Mouse (Mus musculus) intestine, embryonic 16.5 days (tissue): ENCODE data around the gene Zfp804a. TPM values are rescaled to one million over a fixed set of nuclear protein-coding genes. Genes with fewer than 3 reads are reported as not detected.
A peak's percentile ranks its signal among the peaks of the same experiment; 100 is the strongest.

ENCODE experiments used
- ATAC-seq: fragments of 200-750 bp; cut with Nextera tagmentation; 2 replicates; pipeline ENCODE4 v1.8.0; 2017; ENCODE audit warnings: moderate TSS enrichment, moderate library complexity
- H3K27ac ChIP-seq: fragments of 300-500 bp; sonication (generic); 2 replicates; pipeline ENCODE4 v1.5.1; 2014; ENCODE audit warnings: mild to moderate bottlenecking, low read length
- H3K27me3 ChIP-seq: fragments of 300-500 bp; sonication (generic); replicated peaks from 2 replicates; pipeline ENCODE4 v1.6.1; 2014; ENCODE audit warnings: low read length, control low read depth, mixed read lengths; ENCODE audit not compliant: control insufficient read depth, insufficient read depth
- H3K36me3 ChIP-seq: fragments of 300-500 bp; sonication (generic); 2 replicates; pipeline ENCODE4 v1.6.1; 2014; ENCODE audit warnings: low read length, control low read depth; ENCODE audit not compliant: control insufficient read depth, insufficient read depth
- H3K4me1 ChIP-seq: fragments of 300-500 bp; sonication (generic); 2 replicates; pipeline ENCODE4 v1.6.1; 2014; ENCODE audit warnings: low read length, control low read depth, mixed read lengths; ENCODE audit not compliant: control insufficient read depth, insufficient read depth
- H3K4me2 ChIP-seq: fragments of 300-500 bp; sonication (generic); 2 replicates; pipeline ENCODE4 v1.6.1; 2014; ENCODE audit warnings: low read depth, low read length, control low read depth
- H3K4me3 ChIP-seq: fragments of 300-500 bp; sonication (generic); 2 replicates; pipeline ENCODE4 v1.5.1; 2014; ENCODE audit warnings: mild to moderate bottlenecking, low read length
- H3K9ac ChIP-seq: fragments of 300-500 bp; sonication (generic); 2 replicates; pipeline ENCODE4 v1.6.1; 2014; ENCODE audit warnings: low read depth, low read length
- H3K9me3 ChIP-seq: fragments of 300-500 bp; sonication (generic); 2 replicates; pipeline ENCODE4 v1.6.1; 2016; ENCODE audit warnings: low read length, control low read depth; ENCODE audit not compliant: control insufficient read depth
- whole genome bisulfite sequencing: fragments of 180-500 bp; shearing (Covaris S2); extraction: QIAGEN DNeasy Blood & Tissue Kit; methylation state at CpG from one replicate; pipeline ENCODE4 v1.1.7; 2014; 5-methylcytosine and 5-hydroxymethylcytosine counted together
- polyA plus RNA-seq: library from polyadenylated mRNA; unstranded; fragments of >200 nt; fragmentation: Nextera tagmentation; extraction: Ambion mirVana; gene quantifications from 2 replicates; pipeline ENCODE4 v1.2.1, GENCODE M21; 2015

Zfp804a gene
- polyA plus RNA-seq = 1.7 and 1.8 TPM in 2 replicates

DNA sequence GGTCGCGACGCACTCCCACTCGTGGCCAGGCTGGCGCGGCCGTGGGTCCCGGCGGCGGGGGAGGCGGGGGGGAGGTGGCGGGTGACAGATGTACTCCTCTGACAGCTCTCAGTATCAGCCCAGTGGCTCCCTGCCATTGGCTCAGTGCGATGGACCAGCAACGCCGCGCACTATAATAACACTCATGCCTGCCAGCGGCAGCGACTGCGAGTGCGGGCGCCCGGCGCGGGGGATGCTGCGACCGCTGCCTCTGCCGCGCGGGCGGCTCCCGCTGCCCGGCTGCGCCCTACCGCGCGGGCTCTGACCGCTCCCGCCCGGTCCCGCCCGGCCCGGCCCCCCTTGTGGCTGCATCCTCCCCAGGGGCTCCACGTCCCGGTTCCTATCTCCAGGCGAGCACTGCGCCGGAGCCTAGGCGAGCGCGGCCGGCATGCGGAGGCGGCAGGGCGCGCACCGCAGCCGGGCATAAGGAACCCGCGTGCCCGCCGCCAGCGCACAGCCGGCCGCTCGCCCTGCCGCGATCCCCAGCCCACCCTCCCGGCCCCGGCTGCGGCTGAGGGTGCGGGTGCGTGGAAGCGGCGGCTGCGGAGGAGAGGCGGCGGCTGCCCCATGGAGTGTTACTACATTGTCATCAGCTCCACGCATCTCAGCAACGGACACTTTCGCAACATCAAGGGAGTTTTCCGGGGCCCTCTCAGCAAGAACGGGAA lies at the start of gene Zfp804a:
TSS of gene Zfp804a (plus strand) at position 38 of the 707 bp plus-strand sequence.
- Histone ChIP-seq H3K9me3 (no peaks in the 10 kb centered on the region), H3K27ac (no peak within 1 kb of the TSS), H3K4me1 (no peaks in the 10 kb centered on the region), H3K4me3 (peak within 1 kb of the TSS; percentile 64), H3K9ac (peak within 1 kb of the TSS; percentile 60), H3K27me3 (peaks cover 19% of the 10 kb centered on the region), H3K36me3 (no peaks in the 10 kb centered on the region), H3K4me2 (peak within 1 kb of the TSS; percentile 97)
- WGBS = under 1% methylated on average over 76 of the region's 82 CpGs
- ATAC-seq = peak; percentile 84

DNA sequence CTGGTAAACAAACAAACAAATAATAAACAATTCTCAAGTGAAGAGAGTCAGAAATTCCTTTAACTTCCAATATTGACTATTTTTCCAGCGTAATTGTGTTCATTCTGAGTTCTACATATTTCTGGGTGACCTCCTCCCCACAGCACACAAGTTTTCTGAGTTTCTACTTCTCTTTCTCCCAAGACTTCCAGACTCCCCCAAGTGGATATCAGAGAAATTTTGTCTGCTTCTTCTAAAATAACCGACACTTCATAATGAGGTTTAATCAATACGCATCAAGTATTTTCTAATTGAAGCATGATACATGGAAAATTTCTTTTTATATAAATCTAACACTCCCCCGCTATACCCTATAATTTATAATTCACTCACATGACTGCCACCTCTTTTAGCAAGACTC lies 1.4 kb upstream of the Zfp804a start:
- H3K4me1 ChIP-seq = no peaks in the 10 kb centered on the region
- no peak overlapping the region for H3K27ac ChIP-seq
- H3K4me3 ChIP-seq = no peak overlapping the region
- no peaks in the 10 kb centered on the region for H3K9me3 ChIP-seq
- H3K27me3 ChIP-seq = peaks cover 19% of the 10 kb centered on the region
- ATAC-seq = no peak
- 74% methylated on average over 4 of the region's 4 CpGs for WGBS
- H3K9ac ChIP-seq = no peak overlapping the region
- H3K4me2 ChIP-seq = no peak overlapping the region
- no peaks in the 10 kb centered on the region for H3K36me3 ChIP-seq

DNA sequence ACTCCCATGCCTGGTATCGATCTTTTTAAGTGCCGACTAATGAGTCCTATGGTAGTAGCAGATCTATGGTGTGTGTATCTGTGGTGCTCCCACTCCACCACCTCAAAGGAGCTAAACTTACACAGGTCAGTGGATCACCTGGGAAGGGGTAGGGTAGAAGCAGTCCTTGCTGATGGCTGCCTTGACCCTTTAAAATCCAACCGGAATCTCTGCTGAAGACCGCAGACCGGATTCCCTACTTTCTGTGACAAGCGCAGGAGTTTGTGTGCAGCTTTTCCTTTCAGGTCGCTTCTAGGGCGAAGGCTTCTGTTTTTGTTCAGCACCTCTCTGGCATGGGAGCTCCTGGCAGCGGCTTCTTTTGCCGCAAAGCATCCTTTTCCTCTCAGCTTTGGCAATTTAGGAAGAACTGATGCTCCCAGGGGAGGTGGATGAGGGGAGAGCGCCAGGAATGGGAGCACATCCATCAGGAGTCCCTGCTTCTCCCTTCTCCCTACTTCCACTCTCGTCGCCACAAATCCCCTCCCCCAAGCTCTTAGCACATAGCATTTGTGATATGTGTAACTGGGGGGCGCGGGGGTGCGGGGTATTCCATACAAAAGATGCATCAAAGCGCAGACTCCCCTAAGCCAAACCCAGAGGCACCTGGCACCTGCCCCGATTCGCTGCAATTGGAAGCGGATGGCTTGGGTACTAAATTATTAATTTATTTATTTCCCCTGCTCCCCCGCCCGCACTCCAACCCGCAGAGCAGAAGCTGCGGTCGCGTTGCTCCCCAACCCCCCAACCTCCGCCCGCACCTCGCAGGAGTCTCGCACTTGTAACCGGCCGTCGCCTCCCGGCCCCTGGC lies 461 bp upstream of the Zfp804a start:
- Histone ChIP-seq H3K36me3 (no peaks in the 10 kb centered on the region), H3K27me3 (peaks cover 19% of the 10 kb centered on the region), H3K4me3 (peak overlapping the region; percentile 64), H3K9me3 (no peaks in the 10 kb centered on the region), H3K27ac (no peak overlapping the region), H3K4me2 (peak overlapping the region; percentile 97), H3K9ac (peak overlapping the region; percentile 60; the same call in 1 of the 2 replicates), H3K4me1 (no peaks in the 10 kb centered on the region)
- ATAC-seq = 0 out of 2 replicates have a peak, but pooled peaks have one; percentile 11
- 3% methylated on average over 29 of the region's 34 CpGs for WGBS

DNA sequence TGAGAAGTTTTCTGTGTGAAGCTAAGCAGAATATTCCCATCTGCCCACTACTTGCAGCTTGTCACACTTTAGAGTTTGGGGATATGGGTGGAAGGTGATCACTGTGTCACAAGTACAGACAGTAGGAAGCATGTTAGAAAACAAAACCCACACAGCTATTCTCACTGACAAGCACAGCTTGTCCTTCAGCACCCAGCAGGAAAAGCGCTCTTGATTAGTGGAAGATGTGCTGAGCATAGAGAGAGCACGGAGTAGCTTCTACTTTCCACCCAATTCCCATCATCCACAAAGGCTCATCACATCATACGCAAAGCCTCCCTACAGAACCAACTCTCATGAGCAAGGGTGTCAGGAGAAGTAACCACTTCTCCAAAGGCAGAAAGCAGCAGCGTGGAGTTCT lies 1.4 kb downstream of the Zfp804a start:
- Histone ChIP-seq H3K9ac (no peak overlapping the region), H3K9me3 (no peaks in the 10 kb centered on the region), H3K4me2 (no peak overlapping the region), H3K4me1 (no peaks in the 10 kb centered on the region), H3K27me3 (peaks cover 19% of the 10 kb centered on the region), H3K36me3 (no peaks in the 10 kb centered on the region), H3K4me3 (no peak overlapping the region), H3K27ac (no peak overlapping the region)
- ATAC-seq = no peak
- 62% methylated on average over 4 of the region's 4 CpGs for WGBS

DNA sequence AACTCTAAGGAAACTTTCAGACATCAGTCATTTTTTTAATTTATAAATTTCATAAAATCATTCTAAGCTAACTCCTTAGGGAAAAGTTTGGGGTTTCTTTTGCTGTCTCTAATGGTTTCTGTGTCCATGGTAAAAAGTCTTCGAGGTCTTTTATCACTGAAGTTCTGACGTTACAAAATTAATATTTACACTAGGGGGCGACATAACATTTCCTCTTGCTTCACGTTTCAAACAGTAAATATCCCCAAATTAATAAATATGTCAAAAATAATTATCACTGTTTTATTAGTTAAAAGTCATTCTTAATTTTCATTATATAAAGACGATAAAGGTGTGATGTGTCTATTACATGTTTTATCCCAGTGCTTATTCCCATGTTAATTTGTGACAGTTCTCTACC lies 11.6 kb downstream of the Zfp804a start:
- no peaks in the 10 kb centered on the region for H3K4me1 ChIP-seq
- H3K27me3 ChIP-seq = no peaks in the 10 kb centered on the region
- H3K9me3 ChIP-seq = no peaks in the 10 kb centered on the region
- no peak overlapping the region for H3K9ac ChIP-seq
- H3K27ac ChIP-seq = no peak overlapping the region
- ATAC-seq = no peak
- H3K36me3 ChIP-seq = no peaks in the 10 kb centered on the region
- H3K4me2 ChIP-seq = no peak overlapping the region
- WGBS = 28% methylated on average over 5 of the region's 5 CpGs
- no peak overlapping the region for H3K4me3 ChIP-seq

DNA sequence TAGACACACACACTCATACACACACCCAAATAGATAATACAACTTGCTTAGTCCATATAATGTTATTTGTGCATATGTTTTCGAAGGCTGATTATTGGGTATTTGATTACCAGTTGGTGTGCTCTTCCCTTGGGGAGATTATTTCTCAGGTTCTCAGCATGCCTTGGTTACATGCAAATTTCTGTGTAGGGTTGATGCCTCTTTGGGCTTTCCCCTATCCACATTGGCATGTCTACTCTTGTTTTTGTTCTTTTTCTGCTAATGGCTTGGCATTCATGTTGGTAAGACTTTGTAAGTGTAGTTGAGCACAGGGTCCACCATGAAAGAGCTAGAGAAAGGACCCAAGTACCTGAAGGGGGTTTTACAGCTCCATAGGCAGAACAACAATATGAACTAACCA lies 14.9 kb downstream of the Zfp804a start:
- H3K4me2 ChIP-seq = no peak overlapping the region
- H3K9ac ChIP-seq = no peak overlapping the region
- H3K27ac ChIP-seq = no peak overlapping the region
- no peak overlapping the region for H3K4me3 ChIP-seq
- no peaks in the 10 kb centered on the region for H3K9me3 ChIP-seq
- WGBS = 96% methylated on average over 1 of the region's 1 CpGs
- ATAC-seq = no peak
- no peaks in the 10 kb centered on the region for H3K27me3 ChIP-seq
- H3K36me3 ChIP-seq = no peaks in the 10 kb centered on the region
- no peaks in the 10 kb centered on the region for H3K4me1 ChIP-seq

DNA sequence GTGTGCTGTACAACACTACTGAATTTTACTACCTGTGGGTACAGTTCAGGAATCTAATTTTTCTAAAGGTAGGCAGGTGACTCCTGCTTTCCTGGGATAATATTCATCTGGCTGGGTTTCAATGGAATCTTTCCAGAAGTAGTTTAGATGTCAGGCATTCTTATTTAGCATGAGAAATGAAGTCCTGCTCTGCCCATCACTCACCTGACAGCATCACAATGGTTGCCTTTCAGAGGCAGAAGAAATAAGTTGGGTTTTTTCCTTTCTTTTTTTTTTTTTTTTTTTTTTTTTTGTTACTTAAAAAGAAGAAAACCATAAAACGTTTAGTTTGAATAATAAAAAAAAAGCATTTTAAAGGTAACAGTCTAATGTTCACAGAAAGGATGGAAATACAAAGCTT lies 16.1 kb downstream of the Zfp804a start:
- no peaks in the 10 kb centered on the region for H3K9me3 ChIP-seq
- H3K36me3 ChIP-seq = no peaks in the 10 kb centered on the region
- 71% methylated on average over 1 of the region's 1 CpGs for WGBS
- no peak for ATAC-seq
- no peaks in the 10 kb centered on the region for H3K4me1 ChIP-seq
- no peaks in the 10 kb centered on the region for H3K27me3 ChIP-seq
- H3K4me3 ChIP-seq = no peak overlapping the region
- H3K9ac ChIP-seq = no peak overlapping the region
- H3K4me2 ChIP-seq = no peak overlapping the region
- H3K27ac ChIP-seq = no peak overlapping the region

DNA sequence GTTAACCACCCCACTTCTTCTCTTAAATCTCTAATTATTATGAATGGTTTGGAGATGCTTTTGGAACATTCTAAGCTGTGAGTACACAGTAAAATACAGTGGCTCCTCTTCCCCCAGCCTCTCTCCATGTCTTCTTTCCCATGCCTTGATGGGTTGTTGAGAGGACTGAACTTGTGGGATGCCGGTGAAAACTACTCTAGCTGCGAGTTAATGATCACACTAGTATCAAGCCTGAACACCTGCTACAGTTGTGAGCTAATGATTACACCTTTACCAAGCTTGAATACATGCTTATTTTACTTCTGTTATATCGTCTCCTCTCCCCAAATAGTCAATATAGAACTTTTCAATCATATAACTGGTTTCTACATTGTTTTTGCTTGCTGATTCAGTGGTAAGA lies 23.9 kb downstream of the Zfp804a start:
- H3K9ac ChIP-seq = no peak overlapping the region
- 86% methylated on average over 3 of the region's 3 CpGs for WGBS
- H3K9me3 ChIP-seq = no peaks in the 10 kb centered on the region
- no peaks in the 10 kb centered on the region for H3K36me3 ChIP-seq
- ATAC-seq = no peak
- no peak overlapping the region for H3K27ac ChIP-seq
- no peak overlapping the region for H3K4me2 ChIP-seq
- H3K4me1 ChIP-seq = no peaks in the 10 kb centered on the region
- H3K27me3 ChIP-seq = no peaks in the 10 kb centered on the region
- H3K4me3 ChIP-seq = no peak overlapping the region

DNA sequence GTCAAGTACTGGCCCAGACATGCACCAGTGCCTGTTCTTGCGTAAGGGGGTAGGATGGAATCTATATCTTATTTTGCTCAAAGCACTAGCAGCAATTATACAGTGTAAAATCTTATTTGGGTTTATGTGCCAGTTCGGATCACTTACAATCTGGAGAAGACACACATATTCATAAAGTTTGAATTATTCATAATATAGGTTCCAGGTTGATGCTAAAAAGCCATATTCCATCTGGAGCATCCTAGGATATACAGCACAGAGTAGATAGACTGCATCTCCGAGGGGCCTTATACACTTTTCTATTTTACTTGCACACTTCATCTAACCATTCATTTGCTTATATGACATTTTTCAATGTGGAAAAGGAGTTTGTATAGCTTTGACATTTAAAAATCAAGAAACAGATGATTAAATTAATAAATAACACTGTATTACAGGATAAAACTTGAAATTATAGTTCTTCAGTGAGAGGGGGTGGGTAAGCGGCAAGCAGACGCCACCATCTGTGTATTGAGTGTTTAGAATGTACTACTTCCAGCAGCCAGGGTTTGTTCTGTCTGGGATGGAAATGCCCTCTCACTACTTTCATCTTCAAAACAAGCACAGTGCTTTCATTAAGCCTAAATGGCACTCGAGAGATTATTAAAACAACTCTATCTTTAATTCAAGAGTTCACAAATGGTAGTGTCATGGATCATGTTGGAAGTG lies 25.4 kb downstream of the Zfp804a start:
- H3K27ac ChIP-seq = no peak overlapping the region
- H3K9me3 ChIP-seq = no peaks in the 10 kb centered on the region
- H3K9ac ChIP-seq = no peak overlapping the region
- H3K4me2 ChIP-seq = no peak overlapping the region
- no peak for ATAC-seq
- H3K36me3 ChIP-seq = no peaks in the 10 kb centered on the region
- H3K4me3 ChIP-seq = no peak overlapping the region
- 77% methylated on average over 6 of the region's 6 CpGs for WGBS
- no peaks in the 10 kb centered on the region for H3K27me3 ChIP-seq
- H3K4me1 ChIP-seq = no peaks in the 10 kb centered on the region
